Mouse (Mus musculus): ENCODE data around the gene Hspa4. TPM values are rescaled to one million over a fixed set of nuclear protein-coding genes. Genes with fewer than 3 reads are reported as not detected.
A peak's percentile ranks its signal among the peaks of the same experiment; 100 is the strongest.

Hspa4 gene
- total and polyA plus RNA-seq, 3 experiments, result 184 to 585 (median 363) TPM

DNA sequence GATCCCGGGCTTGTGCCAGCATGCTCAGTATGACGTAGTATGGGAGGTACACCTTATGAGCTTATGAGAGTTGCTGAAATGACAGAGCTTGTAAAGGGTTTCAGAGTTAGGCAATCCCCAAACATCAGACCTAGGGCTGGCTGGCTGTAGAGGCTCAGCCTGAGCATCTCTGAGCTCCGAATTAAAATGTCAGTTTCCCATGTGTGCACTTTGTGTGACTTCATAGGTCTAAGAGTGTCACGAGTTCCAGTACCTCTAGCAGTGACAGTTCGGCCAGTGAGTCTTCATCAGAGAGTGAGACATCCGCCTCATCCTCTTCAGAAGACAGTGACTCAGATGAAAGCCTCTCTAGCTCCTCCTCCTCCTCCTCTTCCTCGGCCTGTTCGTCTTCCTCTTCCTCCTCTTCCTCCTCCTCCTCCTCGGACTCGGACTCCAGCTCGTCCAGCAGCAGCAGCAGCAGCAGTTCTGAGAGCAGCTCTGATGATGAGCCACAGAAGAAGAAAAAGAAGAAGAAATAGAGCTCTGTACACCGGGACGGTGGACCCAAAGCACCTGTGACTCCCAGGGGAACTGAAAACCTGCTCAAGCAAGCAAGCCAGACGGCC lies 31.9 kb upstream of the Hspa4 start:
- H3K9ac ChIP-seq (ENCODE audit: insufficient read depth, low read depth), result no peak overlapping the region
- peaks cover 3 to 15% of the 10 kb centered on the region in 2 experiments; a peak in 3 of 4 replicates for H3K4me1 ChIP-seq (ENCODE audit: control insufficient read depth in 1 of 2, insufficient read depth in 2 of 2)
- in situ Hi-C loops (cut with MboI; ENCODE audit: low pct_ligation_motif_present, low pct_unique_long_range_greater_than_20kb, low sequenced_read_pairs), result no loop called here
- no peaks in the 10 kb centered on the region; the same call in 1 of the 2 replicates for H3K79me2 ChIP-seq (replicated peaks; ENCODE audit: control insufficient read depth, extremely low read depth, insufficient read depth, poor library complexity, severe bottlenecking)
- H3K36me3 ChIP-seq (replicated peaks in 1 of 2; ENCODE audit: control insufficient read depth in 1 of 2, insufficient read depth in 1 of 2, low read length in 1 of 2), result peaks cover 49 to 64% of the 10 kb centered on the region in 2 experiments
- no peaks in the 10 kb centered on the region for H3K27me3 ChIP-seq (replicated peaks)
- no peak overlapping the region for H3K4me3 ChIP-seq (replicated peaks in 1 of 3; ENCODE audit: low read depth in 2 of 3, low read length in 2 of 3, poor library complexity in 1 of 3)
- H3K27ac ChIP-seq (ENCODE audit: insufficient read depth, low read depth), result 0 out of 2 replicates have a peak overlapping the region, but pooled peaks have one; percentile 28
- no peaks in the 10 kb centered on the region for H3K9me3 ChIP-seq (replicated peaks; ENCODE audit: low read length)
- no peak overlapping the region for H3K4me2 ChIP-seq (ENCODE audit: insufficient read depth, low read depth, poor library complexity, severe bottlenecking)
- dilution Hi-C loops (cut with MboI; ENCODE audit: extremely low pct_ligation_motif_present, extremely low pct_unique_long_range_greater_than_20kb, low sequenced_read_pairs), result no loop called here
- TF ChIP-seq JUN (IDR thresholded peaks at IDR 0.05; ENCODE audit: insufficient read depth, low read depth, low read length) (no peak), ZMIZ1 (IDR thresholded peaks at IDR 0.05; ENCODE audit: low read depth, low read length) (no peak), TCF12 (IDR thresholded peaks at IDR 0.05; ENCODE audit: low read depth, low read length) (no peak), MAFK (IDR thresholded peaks at IDR 0.05; ENCODE audit: insufficient replicate concordance, low read length) (no peak), MXI1 (IDR thresholded peaks at IDR 0.05; ENCODE audit: low read depth, low read length) (no peak), JUND (conservative IDR thresholded peaks at IDR 0.05; ENCODE audit: low read depth, low read length) (no peak), KAT2A (IDR thresholded peaks at IDR 0.05; ENCODE audit: insufficient replicate concordance, low read length) (no peak)
- DNase-seq (ENCODE audit: extremely low read depth), result peak; percentile 30

DNA sequence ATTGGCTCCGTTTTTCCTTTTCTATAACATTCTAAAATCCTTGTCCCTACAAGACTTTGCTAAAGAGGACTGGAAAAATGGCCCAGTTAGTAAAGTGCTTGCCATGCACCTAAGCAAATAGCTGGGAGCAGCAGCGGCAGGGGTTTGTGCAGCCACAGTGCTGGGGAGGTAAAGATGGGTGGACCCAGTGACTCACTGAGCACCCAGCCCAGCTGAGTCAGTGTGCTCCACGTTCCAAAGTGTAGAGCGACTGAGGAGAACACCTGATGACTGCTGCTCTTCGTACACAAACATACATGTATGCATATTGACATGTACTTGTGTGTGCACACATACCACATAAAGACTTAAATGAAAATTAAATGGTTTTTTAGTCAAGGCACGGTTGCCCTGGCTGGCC lies 30.9 kb upstream of the Hspa4 start:
- dilution Hi-C loops (cut with MboI; ENCODE audit: extremely low pct_ligation_motif_present, extremely low pct_unique_long_range_greater_than_20kb, low sequenced_read_pairs), result no loop called here
- Histone ChIP-seq H3K4me3 (replicated peaks in 1 of 3; ENCODE audit: low read depth in 2 of 3, low read length in 2 of 3, poor library complexity in 1 of 3) (no peak overlapping the region), H3K27ac (ENCODE audit: insufficient read depth, low read depth) (no peak overlapping the region), H3K4me2 (ENCODE audit: insufficient read depth, low read depth, poor library complexity, severe bottlenecking) (no peak overlapping the region), H3K9me3 (replicated peaks; ENCODE audit: low read length) (no peaks in the 10 kb centered on the region), H3K9ac (ENCODE audit: insufficient read depth, low read depth) (no peak overlapping the region), H3K79me2 (replicated peaks; ENCODE audit: control insufficient read depth, extremely low read depth, insufficient read depth, poor library complexity, severe bottlenecking) (peaks cover 6% of the 10 kb centered on the region), H3K36me3 (replicated peaks in 1 of 2; ENCODE audit: control insufficient read depth in 1 of 2, insufficient read depth in 1 of 2, low read length in 1 of 2) (peaks cover 51 to 72% of the 10 kb centered on the region in 2 experiments), H3K27me3 (replicated peaks) (no peaks in the 10 kb centered on the region), H3K4me1 (ENCODE audit: control insufficient read depth in 1 of 2, insufficient read depth in 2 of 2) (peaks cover 3 to 19% of the 10 kb centered on the region in 2 experiments; a peak in 3 of 4 replicates)
- DNase-seq (ENCODE audit: extremely low read depth), result no peak
- no peak for TF ChIP-seq JUND (conservative IDR thresholded peaks at IDR 0.05; ENCODE audit: low read depth, low read length)
- no peak for TF ChIP-seq TBP (conservative IDR thresholded peaks at IDR 0.05; ENCODE audit: low read depth, low read length)
- no peak for TF ChIP-seq PAX5 (IDR thresholded peaks at IDR 0.05; ENCODE audit: low read length)
- no peak for TF ChIP-seq NRF1 (IDR thresholded peaks at IDR 0.05; ENCODE audit: low read depth, low read length)
- no peak for TF ChIP-seq ETS1 (conservative IDR thresholded peaks at IDR 0.05; ENCODE audit: low read depth, low read length)
- in situ Hi-C loops (cut with MboI; ENCODE audit: low pct_ligation_motif_present, low pct_unique_long_range_greater_than_20kb, low sequenced_read_pairs), result no loop called here

DNA sequence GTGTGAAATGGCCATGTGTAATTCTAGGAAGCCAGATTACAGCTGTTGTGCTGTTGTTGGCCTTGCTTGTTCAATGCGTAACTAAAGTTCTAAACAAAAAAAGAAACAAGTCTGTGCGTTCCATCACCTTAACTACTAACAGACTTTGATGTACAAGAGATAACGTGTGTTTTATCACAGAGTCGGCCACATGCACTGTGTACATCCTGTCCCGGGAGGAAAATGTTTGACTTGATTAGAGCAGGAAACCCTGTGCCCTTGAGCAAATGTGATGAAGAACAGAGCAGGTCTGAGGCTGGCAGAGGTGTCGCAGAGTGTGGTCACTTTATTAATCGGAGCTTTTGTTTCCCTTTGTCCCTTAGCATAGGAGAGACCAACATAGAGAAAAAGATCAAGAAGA lies 30.1 kb upstream of the Hspa4 start:
- Histone ChIP-seq H3K27me3 (replicated peaks) (no peaks in the 10 kb centered on the region), H3K9ac (ENCODE audit: insufficient read depth, low read depth) (no peak overlapping the region), H3K79me2 (replicated peaks; ENCODE audit: control insufficient read depth, extremely low read depth, insufficient read depth, poor library complexity, severe bottlenecking) (peaks cover 14% of the 10 kb centered on the region), H3K4me3 (replicated peaks in 1 of 3; ENCODE audit: low read depth in 2 of 3, low read length in 2 of 3, poor library complexity in 1 of 3) (no peak overlapping the region), H3K36me3 (replicated peaks in 1 of 2; ENCODE audit: control insufficient read depth in 1 of 2, insufficient read depth in 1 of 2, low read length in 1 of 2) (peaks cover 51 to 74% of the 10 kb centered on the region in 2 experiments), H3K4me1 (ENCODE audit: control insufficient read depth in 1 of 2, insufficient read depth in 2 of 2) (peaks cover 9 to 27% of the 10 kb centered on the region in 2 experiments), H3K27ac (ENCODE audit: insufficient read depth, low read depth) (no peak overlapping the region), H3K9me3 (replicated peaks; ENCODE audit: low read length) (no peaks in the 10 kb centered on the region), H3K4me2 (ENCODE audit: insufficient read depth, low read depth, poor library complexity, severe bottlenecking) (no peak overlapping the region)
- in situ Hi-C loops (cut with MboI; ENCODE audit: low pct_ligation_motif_present, low pct_unique_long_range_greater_than_20kb, low sequenced_read_pairs) (no loop called here), dilution Hi-C loops (cut with MboI; ENCODE audit: extremely low pct_ligation_motif_present, extremely low pct_unique_long_range_greater_than_20kb, low sequenced_read_pairs) (no loop called here)
- TF ChIP-seq RAD21 (IDR thresholded peaks at IDR 0.05; ENCODE audit: low read depth, low read length) (no peak), ZNF384 (IDR thresholded peaks at IDR 0.05; ENCODE audit: low read depth, low read length) (no peak), ETS1 (conservative IDR thresholded peaks at IDR 0.05; ENCODE audit: low read depth, low read length) (no peak), USF2 (conservative IDR thresholded peaks at IDR 0.05; ENCODE audit: low read depth, low read length) (no peak), ELF1 (IDR thresholded peaks at IDR 0.05; ENCODE audit: low read depth, low read length) (no peak), JUN (IDR thresholded peaks at IDR 0.05; ENCODE audit: insufficient read depth, low read depth, low read length) (no peak), SIN3A (IDR thresholded peaks at IDR 0.05; ENCODE audit: low read length) (no peak)
- DNase-seq (ENCODE audit: extremely low read depth), result no peak
